Mouse (Mus musculus): ENCODE results near the gene Dnmt1. TPM values are rescaled to one million over a fixed set of nuclear protein-coding genes. Genes with fewer than 3 reads are reported as not detected.
A peak's percentile ranks its signal among the peaks of the same experiment; 100 is the strongest.

Gene Dnmt1
- total and polyA plus RNA-seq, 3 experiments, result 89.9 to 145 (median 121) TPM

DNA sequence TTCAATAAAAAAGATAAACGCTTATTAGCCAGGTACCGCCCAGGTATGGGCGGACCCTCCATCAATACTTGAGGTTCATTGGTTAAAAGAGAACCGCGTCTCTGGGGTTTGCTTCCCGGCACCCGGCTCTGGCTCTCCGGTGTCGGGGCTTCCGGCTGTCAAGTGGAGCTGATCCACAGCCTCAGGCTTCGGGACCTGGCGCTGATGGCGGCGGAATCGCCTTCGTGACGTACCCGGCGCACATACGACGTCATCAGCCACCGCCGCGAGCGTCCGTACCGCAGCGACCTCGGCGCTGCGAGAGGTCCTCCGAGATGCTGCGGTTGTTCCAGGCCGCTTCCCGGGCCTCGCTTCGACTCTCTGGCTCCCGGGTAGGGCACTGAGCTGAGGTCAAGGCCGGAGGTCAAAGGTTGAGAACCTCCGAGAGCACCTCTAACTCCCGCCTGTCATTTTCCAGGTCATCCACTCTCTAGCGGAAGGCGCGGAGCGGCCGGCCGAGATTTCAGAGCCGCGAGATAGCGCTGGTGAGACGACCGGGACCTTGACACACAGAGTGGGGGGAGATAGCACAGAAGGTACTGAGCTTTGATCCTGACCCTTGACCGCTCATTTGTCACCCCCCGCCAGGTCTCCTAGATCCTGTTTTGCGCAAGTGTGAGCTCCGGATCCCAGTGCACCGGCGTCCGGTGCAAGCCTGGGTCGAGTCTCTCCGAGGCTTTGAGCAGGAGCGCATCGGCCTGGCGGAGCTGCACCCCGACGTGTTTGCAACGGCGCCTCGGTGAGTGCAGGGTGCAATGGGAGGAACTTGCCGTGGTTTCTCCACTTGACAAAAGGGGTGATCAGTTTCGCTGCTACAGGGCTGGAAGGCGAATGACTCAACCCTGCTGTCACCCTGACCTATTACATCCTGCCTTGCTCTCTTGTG, 43.2 kb upstream of the Dnmt1 start, which contains the start of gene Mrpl4 (continued):
- peak; percentile 79; the same call in 1 of the 2 replicates for TF ChIP-seq KAT2A (IDR thresholded peaks at IDR 0.05; ENCODE audit: insufficient replicate concordance, low read length)
- 0 out of 2 replicates have a peak, but pooled peaks have one; percentile 58 for TF ChIP-seq TBP (conservative IDR thresholded peaks at IDR 0.05; ENCODE audit: low read depth, low read length)
- peak; percentile 72 for TF ChIP-seq ELF1 (IDR thresholded peaks at IDR 0.05; ENCODE audit: low read depth, low read length)
- no peak for TF ChIP-seq EP300 (IDR thresholded peaks at IDR 0.05; ENCODE audit: low read length)
- peak; percentile 52 for TF ChIP-seq NRF1 (IDR thresholded peaks at IDR 0.05; ENCODE audit: low read depth, low read length)
- peak; percentile 72; the same call in 1 of the 2 replicates for TF ChIP-seq CHD2 (IDR thresholded peaks at IDR 0.05; ENCODE audit: low read length)

DNA sequence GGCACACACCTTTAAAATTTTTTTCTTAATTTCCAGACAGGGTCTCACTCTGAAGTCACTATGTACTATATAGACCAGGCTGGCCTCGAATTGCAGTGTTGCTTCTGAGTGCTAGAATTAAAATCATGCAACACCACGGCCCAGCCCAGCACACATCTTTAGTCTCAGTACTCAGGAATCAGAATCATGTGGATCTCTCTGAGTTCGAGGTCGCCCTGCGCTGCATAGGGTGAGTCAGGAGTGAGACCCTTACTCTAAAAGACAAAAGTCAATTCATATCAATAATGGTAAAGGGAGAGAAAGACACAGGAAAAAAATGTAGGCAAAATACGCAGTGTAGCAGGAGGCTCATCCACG, 42.6 kb upstream of the Dnmt1 start:
- Histone ChIP-seq H3K4me1 (ENCODE audit: control insufficient read depth in 1 of 2, insufficient read depth in 2 of 2) (peaks cover 2 to 24% of the 10 kb centered on the region in 2 experiments; a peak in 3 of 4 replicates), H3K27me3 (replicated peaks) (no peaks in the 10 kb centered on the region), H3K4me2 (ENCODE audit: insufficient read depth, low read depth, poor library complexity, severe bottlenecking) (peak overlapping the region; percentile 85), H3K79me2 (replicated peaks; ENCODE audit: control insufficient read depth, extremely low read depth, insufficient read depth, poor library complexity, severe bottlenecking) (peaks cover 11% of the 10 kb centered on the region), H3K27ac (ENCODE audit: insufficient read depth, low read depth) (no peak overlapping the region), H3K4me3 (replicated peaks in 1 of 3; ENCODE audit: low read depth in 2 of 3, low read length in 2 of 3, poor library complexity in 1 of 3) (peak overlapping the region; percentile 69 to 93 (median 85)), H3K9ac (ENCODE audit: insufficient read depth, low read depth) (peak overlapping the region; percentile 85), H3K9me3 (replicated peaks; ENCODE audit: low read length) (no peaks in the 10 kb centered on the region), H3K36me3 (replicated peaks in 1 of 2; ENCODE audit: control insufficient read depth in 1 of 2, insufficient read depth in 1 of 2, low read length in 1 of 2) (peaks cover 24 to 29% of the 10 kb centered on the region in 2 experiments)
- TF ChIP-seq CHD1 (IDR thresholded peaks at IDR 0.05; ENCODE audit: low read depth, low read length), result no peak
- no peak for TF ChIP-seq ZMIZ1 (IDR thresholded peaks at IDR 0.05; ENCODE audit: low read depth, low read length)
- no peak for TF ChIP-seq IRF4 (IDR thresholded peaks at IDR 0.05; ENCODE audit: low read depth, low read length)
- TF ChIP-seq E2F4 (IDR thresholded peaks at IDR 0.05; ENCODE audit: insufficient replicate concordance, low read depth, low read length), result no peak
- TF ChIP-seq ZKSCAN1 (IDR thresholded peaks at IDR 0.05; ENCODE audit: borderline replicate concordance, low read depth, low read length), result no peak
- TF ChIP-seq MAFK (IDR thresholded peaks at IDR 0.05; ENCODE audit: insufficient replicate concordance, low read length), result no peak
- no peak for TF ChIP-seq TBP (conservative IDR thresholded peaks at IDR 0.05; ENCODE audit: low read depth, low read length)
- no peak for TF ChIP-seq TCF12 (IDR thresholded peaks at IDR 0.05; ENCODE audit: low read depth, low read length)
- no peak for TF ChIP-seq JUN (IDR thresholded peaks at IDR 0.05; ENCODE audit: insufficient read depth, low read depth, low read length)
- no peak for TF ChIP-seq ELF1 (IDR thresholded peaks at IDR 0.05; ENCODE audit: low read depth, low read length)
- TF ChIP-seq HCFC1 (IDR thresholded peaks at IDR 0.05; ENCODE audit: low read depth, low read length), result no peak
- TF ChIP-seq USF2 (conservative IDR thresholded peaks at IDR 0.05; ENCODE audit: low read depth, low read length), result no peak
- dilution Hi-C loops (cut with MboI; ENCODE audit: extremely low pct_ligation_motif_present, extremely low pct_unique_long_range_greater_than_20kb, low sequenced_read_pairs), result no loop called here
- DNase-seq (ENCODE audit: extremely low read depth), result no peak
- in situ Hi-C loops (cut with MboI; ENCODE audit: low pct_ligation_motif_present, low pct_unique_long_range_greater_than_20kb, low sequenced_read_pairs), result loop anchor here (5.0 kb wide), 2 partner anchors 55 to 100 kb away; no protein-coding TSS in a partner anchor

Data from CH12.LX (cell line).